Mouse (Mus musculus) embryonic facial prominence, embryonic 11.5 days (tissue): Measurements from ENCODE around the gene Olfr263. TPM values are rescaled to one million over a fixed set of nuclear protein-coding genes. Genes with fewer than 3 reads are reported as not detected.

Experiments
- ATAC-seq: fragments of 200-750 bp; cut with Nextera tagmentation; replicated peaks from 2 replicates; pipeline ENCODE4 v1.8.0; 2017; ENCODE audit warnings: low read depth; ENCODE audit not compliant: insufficient number of reproducible peaks, low FRiP score, low TSS enrichment
- DNase-seq: peaks from one replicate; pipeline ENCODE4 v3.0.0-alpha.2; 2015; ENCODE audit warnings: low spot score
- H3K27ac ChIP-seq: fragments of 300-500 bp; sonication (generic); replicated peaks from 2 replicates; pipeline ENCODE4 v1.5.1; 2014; ENCODE audit warnings: mild to moderate bottlenecking, low read depth, low read length, control low read depth
- H3K27me3 ChIP-seq: fragments of 300-500 bp; sonication (generic); 2 replicates; pipeline ENCODE4 v1.6.1; 2014; ENCODE audit warnings: mild to moderate bottlenecking, low read length, moderate library complexity, mixed read lengths; ENCODE audit not compliant: control insufficient read depth, insufficient read depth
- H3K36me3 ChIP-seq: fragments of 300-500 bp; sonication (generic); replicated peaks from 2 replicates; pipeline ENCODE4 v1.6.1; 2014; ENCODE audit warnings: low read depth, mild to moderate bottlenecking, low read length, moderate library complexity, mixed read lengths; ENCODE audit not compliant: control insufficient read depth, insufficient read depth
- H3K4me1 ChIP-seq: fragments of 300-500 bp; sonication (generic); 2 replicates; pipeline ENCODE4 v1.6.1; 2014; ENCODE audit warnings: low read length, mixed read lengths; ENCODE audit not compliant: control insufficient read depth, insufficient read depth
- H3K4me2 ChIP-seq: fragments of 300-500 bp; sonication (generic); 2 replicates; pipeline ENCODE4 v1.6.1; 2014; ENCODE audit warnings: low read depth, mild to moderate bottlenecking, control low read depth, low read length, moderate library complexity
- H3K4me3 ChIP-seq: fragments of 300-500 bp; sonication (generic); 2 replicates; pipeline ENCODE4 v1.5.1; 2014; ENCODE audit warnings: low read depth, low read length, control low read depth
- H3K9ac ChIP-seq: fragments of 300-500 bp; sonication (generic); replicated peaks from 2 replicates; pipeline ENCODE4 v1.6.1; 2014; ENCODE audit warnings: mild to moderate bottlenecking, control low read depth, low read length
- H3K9me3 ChIP-seq: fragments of 300-500 bp; sonication (generic); replicated peaks from 2 replicates; pipeline ENCODE4 v1.6.1; 2016; ENCODE audit warnings: mild to moderate bottlenecking, low read length, inconsistent platforms, mixed read lengths; ENCODE audit not compliant: control insufficient read depth
- WGBS: fragments of 180-500 bp; shearing (Covaris S2); extraction: QIAGEN DNeasy Blood & Tissue Kit; methylation state at CpG from one replicate; pipeline ENCODE4 v1.1.7; 2014; 5-methylcytosine and 5-hydroxymethylcytosine counted together
- polyA plus RNA-seq: library from polyadenylated mRNA; unstranded; fragments of >200 nt; fragmentation: Nextera tagmentation; extraction: Ambion mirVana; gene quantifications from 2 replicates; pipeline ENCODE4 v1.2.1, GENCODE M21; 2014

Gene Olfr263
- polyA plus RNA-seq, 1 experiment from 2014 or later: not detected

GRCm38 (mm10) chr13:21166936-21167909 lies 37.8 kb downstream of the Olfr263 start:
- Histone ChIP-seq H3K27me3 (no peaks in the 10 kb centered on the region), H3K36me3 (no peaks in the 10 kb centered on the region), H3K4me2 (peak overlapping the region; percentile 19), H3K4me3 (peak overlapping the region; percentile 50), H3K9me3 (no peaks in the 10 kb centered on the region), H3K27ac (no peak overlapping the region), H3K4me1 (no peaks in the 10 kb centered on the region), H3K9ac (peak overlapping the region; percentile 10; the same call in 1 of the 2 replicates)
- under 1% methylated on average over 27 of the region's 27 CpGs for WGBS
- peak; percentile 93 for DNase-seq
- peak; percentile 40; the same call in 1 of the 2 replicates for ATAC-seq

GRCm38 (mm10) chr13:21167910-21168300 lies 38.5 kb downstream of the Olfr263 start:
- DNase-seq: peak; percentile 71
- ATAC-seq: no peak
- peak overlapping the region; percentile 50 for H3K4me3 ChIP-seq
- no peaks in the 10 kb centered on the region for H3K36me3 ChIP-seq
- no peaks in the 10 kb centered on the region for H3K4me1 ChIP-seq
- H3K9me3 ChIP-seq: no peaks in the 10 kb centered on the region
- H3K27ac ChIP-seq: no peak overlapping the region
- under 1% methylated on average over 8 of the region's 8 CpGs for WGBS
- H3K9ac ChIP-seq: no peak overlapping the region
- H3K27me3 ChIP-seq: no peaks in the 10 kb centered on the region
- H3K4me2 ChIP-seq: peak overlapping the region; percentile 92

- DNase-seq: peak; percentile 45
- no peak for ATAC-seq
- no peaks in the 10 kb centered on the region for H3K4me1 ChIP-seq
- under 1% methylated on average over 16 of the region's 16 CpGs for WGBS
- H3K4me2 ChIP-seq: peak overlapping the region; percentile 92
- peak overlapping the region; percentile 46; the same call in 1 of the 2 replicates for H3K9ac ChIP-seq
- no peak overlapping the region for H3K27ac ChIP-seq
- no peaks in the 10 kb centered on the region for H3K36me3 ChIP-seq
- no peaks in the 10 kb centered on the region for H3K9me3 ChIP-seq
- H3K4me3 ChIP-seq: peak overlapping the region; percentile 50
- H3K27me3 ChIP-seq: no peaks in the 10 kb centered on the region
Measured at GRCm38 (mm10) chr13:21168371-21169011, 39.1 kb downstream of the Olfr263 start.

- DNase-seq: peak; percentile 23
- H3K27me3 ChIP-seq: no peaks in the 10 kb centered on the region
- no peak for ATAC-seq
- H3K9me3 ChIP-seq: no peaks in the 10 kb centered on the region
- peak overlapping the region; percentile 92 for H3K4me2 ChIP-seq
- no peaks in the 10 kb centered on the region for H3K36me3 ChIP-seq
- no peak overlapping the region for H3K27ac ChIP-seq
- H3K4me3 ChIP-seq: peak overlapping the region; percentile 50
- WGBS: 3% methylated on average over 14 of the region's 14 CpGs
- H3K9ac ChIP-seq: no peak overlapping the region
- H3K4me1 ChIP-seq: no peaks in the 10 kb centered on the region
Measured at GRCm38 (mm10) chr13:21169121-21169656, 39.8 kb downstream of the Olfr263 start.

GRCm38 (mm10) chr13:21169657-21170430 lies 40.4 kb downstream of the Olfr263 start:
- Histone ChIP-seq H3K4me3 (peak overlapping the region; percentile 40), H3K9ac (no peak overlapping the region), H3K4me1 (no peaks in the 10 kb centered on the region), H3K27ac (no peak overlapping the region), H3K27me3 (no peaks in the 10 kb centered on the region), H3K36me3 (no peaks in the 10 kb centered on the region), H3K4me2 (peak overlapping the region; percentile 30), H3K9me3 (no peaks in the 10 kb centered on the region)
- under 1% methylated on average over 39 of the region's 39 CpGs for WGBS
- ATAC-seq (peak; percentile 78), DNase-seq (peak; percentile 83)

- no peaks in the 10 kb centered on the region for H3K9me3 ChIP-seq
- 30% methylated on average over 17 of the region's 17 CpGs for WGBS
- H3K4me3 ChIP-seq: peak overlapping the region; percentile 48
- H3K27ac ChIP-seq: no peak overlapping the region
- H3K4me1 ChIP-seq: no peaks in the 10 kb centered on the region
- 0 out of 2 replicates have a peak overlapping the region, but pooled peaks have one; percentile 4 for H3K9ac ChIP-seq
- no peaks in the 10 kb centered on the region for H3K27me3 ChIP-seq
- DNase-seq: peak; percentile 11
- ATAC-seq: no peak
- H3K4me2 ChIP-seq: peak overlapping the region; percentile 38
- H3K36me3 ChIP-seq: no peaks in the 10 kb centered on the region
Measured at GRCm38 (mm10) chr13:21170431-21171155, 41.2 kb downstream of the Olfr263 start.

- peak overlapping the region; percentile 38 for H3K4me2 ChIP-seq
Measured at GRCm38 (mm10) chr13:21171156-21171530, 41.7 kb downstream of the Olfr263 start.

More at GRCm38 (mm10) chr13:21171156-21171530, 41.7 kb downstream of the Olfr263 start:
- Histone ChIP-seq H3K4me3 (peak overlapping the region; percentile 48), H3K9me3 (no peaks in the 10 kb centered on the region), H3K36me3 (no peaks in the 10 kb centered on the region), H3K27me3 (no peaks in the 10 kb centered on the region), H3K9ac (0 out of 2 replicates have a peak overlapping the region, but pooled peaks have one; percentile 4), H3K4me1 (no peaks in the 10 kb centered on the region), H3K27ac (no peak overlapping the region)
- 0 out of 2 replicates have a peak, but pooled peaks have one; percentile 2 for ATAC-seq
- WGBS: 7% methylated on average over 15 of the region's 15 CpGs
- DNase-seq: peak; percentile 51
